Mouse (Mus musculus) CD8-positive naive resting alpha-beta T cell, adult 2 months (primary cell): ENCODE data around the gene Cwc15.

ENCODE experiments used
- DNase-seq, 2 experiments: peaks; one replicate each; pipeline ENCODE4 v3.0.0; 2022; ENCODE audit warnings: low read depth in 2 of 2, low spot score in 2 of 2

Cwc15 gene

GRCm38 (mm10) chr9:14547584-14548365, 47.4 kb downstream of the Cwc15 start:
- DNase-seq = no peak

DNA sequence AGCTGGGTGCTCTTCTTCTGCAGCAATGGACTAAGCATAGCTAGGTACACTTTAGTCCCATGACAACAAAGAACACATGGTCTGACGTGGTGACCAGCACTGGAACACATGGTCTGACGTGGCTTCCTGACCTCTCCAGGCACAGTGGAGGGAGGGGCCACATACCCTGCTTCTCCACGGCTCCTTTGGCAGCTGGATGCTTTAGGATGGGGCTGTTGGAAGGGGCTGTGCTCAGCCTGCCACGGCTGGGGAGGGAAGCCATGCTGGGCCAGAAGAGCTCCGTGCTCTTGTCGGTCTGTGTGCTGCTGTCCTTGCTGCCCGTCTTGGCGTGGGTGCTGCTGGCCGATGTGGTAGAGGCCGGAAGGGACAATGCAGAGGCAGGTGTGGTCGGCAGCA, 47.9 kb downstream of the Cwc15 start:
- DNase-seq = no peak

DNA sequence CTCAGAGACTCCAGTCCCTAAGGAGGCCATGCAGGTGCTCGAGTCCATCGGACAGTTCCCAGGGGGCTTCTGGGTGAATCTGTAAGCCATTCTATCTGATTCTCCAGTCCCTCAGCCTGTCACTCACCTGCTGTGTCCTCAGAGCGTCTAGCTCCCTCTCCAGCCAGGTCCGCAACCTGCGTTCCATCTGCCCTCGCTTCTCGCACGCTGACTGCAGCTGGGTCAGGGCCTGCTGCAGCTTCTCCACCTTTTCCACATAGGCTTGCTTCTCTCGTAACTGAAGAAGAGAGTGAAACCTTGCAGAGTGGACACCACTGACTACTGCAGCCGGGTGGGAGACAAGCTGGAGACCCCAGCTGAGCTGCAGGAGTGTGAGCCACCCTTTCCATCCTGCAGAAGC, 57.9 kb downstream of the Cwc15 start:
- no peak for DNase-seq

DNA sequence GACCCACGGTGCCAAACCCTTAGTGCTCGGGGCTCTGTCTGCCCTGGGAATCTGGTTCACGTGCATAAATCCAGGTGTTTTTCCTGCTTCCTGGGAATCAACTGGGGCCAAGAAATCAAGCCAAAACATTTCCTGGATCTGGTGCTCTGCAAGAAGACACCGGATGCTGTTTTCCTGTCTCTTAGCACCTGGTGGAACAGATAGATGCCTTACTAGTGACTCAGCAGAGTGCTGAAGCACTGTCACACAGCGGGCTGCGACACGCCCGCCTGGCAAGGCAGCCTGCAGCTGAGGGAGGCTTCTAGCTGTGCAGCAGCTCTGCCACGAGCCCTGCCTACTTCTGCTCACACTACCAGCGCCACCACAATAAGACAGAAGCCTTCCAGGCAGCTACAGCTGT, 59.0 kb downstream of the Cwc15 start:
- DNase-seq = no peak

- DNase-seq = no peak
Measured at GRCm38 (mm10) chr9:14559996-14560395, 59.6 kb downstream of the Cwc15 start.
